Mouse (Mus musculus): ENCODE measurements at regions not wholly inside any gene's neighbourhood (a gene's known extent, or its start where the extent isn't known, plus 50 kb on each side); places are given as distances from the start of the nearest gene placed in this dataset.

DNA sequence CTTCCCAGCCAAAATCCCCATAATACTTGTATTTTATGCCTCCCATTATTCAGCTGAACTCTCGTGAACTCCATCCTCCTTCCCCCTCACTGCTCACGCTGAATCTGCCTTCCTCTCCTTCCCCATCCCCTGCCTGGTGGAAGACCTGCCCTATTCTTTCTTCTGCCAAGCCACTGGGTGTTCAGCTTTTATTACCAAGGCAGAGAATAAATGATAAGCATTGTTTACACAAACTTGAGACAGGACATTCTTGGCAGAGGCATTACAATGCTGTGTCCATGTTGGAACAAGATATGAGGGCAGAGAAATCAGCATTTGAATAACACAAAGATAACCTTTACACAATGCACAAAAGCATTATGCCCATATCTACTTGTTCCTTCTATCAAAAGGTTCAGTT lies 80.2 kb downstream of the Dhrs2 start:
- no peak for DNase-seq

- DNase-seq = no peak
These were observed 91.8 kb downstream of the Dhrs2 start for GRCm38 (mm10) chr14:55313615-55314014.

GRCm38 (mm10) chr14:55323897-55324296 lies 102.1 kb downstream of the Dhrs2 start:
- no peak for DNase-seq

DNA sequence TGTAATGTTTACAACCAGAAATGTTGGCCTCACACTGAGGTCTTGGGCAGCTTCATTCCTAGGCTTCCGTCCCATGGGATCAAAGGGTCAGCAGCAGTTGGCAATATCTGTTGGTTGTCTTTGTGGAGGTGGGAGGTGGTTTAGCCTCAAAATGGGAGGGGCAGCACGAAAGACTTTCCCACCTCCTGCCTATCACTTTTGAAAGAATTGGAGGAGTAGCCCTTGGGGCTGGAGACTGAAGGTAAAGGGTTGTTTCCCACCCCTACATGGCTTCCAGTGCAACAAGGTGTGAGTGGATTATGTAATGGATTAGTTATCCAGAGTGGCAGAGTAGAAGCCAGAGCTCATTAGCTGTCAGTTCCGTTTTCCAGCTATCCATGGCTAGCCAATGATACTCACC lies 102.5 kb downstream of the Dhrs2 start:
- DNase-seq = no peak

- DNase-seq = no peak
These were observed 112.0 kb downstream of the Dhrs2 start for GRCm38 (mm10) chr14:55333812-55334211.

- DNase-seq = no peak
These were observed 112.5 kb downstream of the Dhrs2 start for GRCm38 (mm10) chr14:55334305-55334704.

DNA sequence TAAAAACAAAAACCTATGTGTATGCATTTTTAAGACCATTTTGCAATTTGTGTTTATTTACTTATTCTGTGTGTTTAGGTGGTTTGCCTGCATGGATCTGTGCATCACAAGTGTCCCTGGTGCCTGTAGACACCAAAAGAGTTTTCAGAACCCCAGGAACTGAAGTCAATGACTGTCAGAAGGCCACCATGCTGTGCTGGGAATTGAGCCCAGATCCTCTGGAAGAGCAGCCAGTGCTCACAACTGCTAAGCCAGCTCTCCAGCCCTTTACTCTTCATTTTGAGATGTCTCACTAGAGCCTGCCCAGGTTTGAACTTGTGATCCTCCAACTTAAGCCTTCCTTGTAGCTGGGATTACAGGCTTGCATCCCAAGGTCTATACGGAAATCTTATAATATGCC lies 113.8 kb downstream of the Dhrs2 start:
- DNase-seq = peak in 1 of 2 experiments; percentile 31

- no peak for DNase-seq
These were observed 114.8 kb downstream of the Dhrs2 start for GRCm38 (mm10) chr14:55336451-55337195.

DNA sequence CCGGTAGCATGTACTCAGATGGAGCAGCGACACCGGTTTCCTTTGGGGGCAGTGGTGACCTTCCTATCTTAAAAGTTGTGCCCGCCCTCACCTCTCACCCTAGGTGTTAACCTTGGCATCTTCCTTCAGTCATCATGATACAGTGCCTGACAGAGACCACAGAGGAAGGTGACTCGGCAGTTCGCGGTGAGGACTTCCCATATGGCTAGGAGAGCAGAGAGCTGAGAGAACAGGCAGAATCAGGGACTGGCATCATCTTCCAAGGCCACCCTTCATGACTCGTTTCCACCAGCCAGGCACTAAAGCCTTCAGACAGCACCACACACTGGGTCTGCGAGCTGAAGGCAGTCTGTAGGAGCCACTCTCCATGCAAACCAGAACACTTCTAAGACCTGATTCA lies 116.2 kb downstream of the Dhrs2 start:
- DNase-seq = peak; percentile 35 to 55

- DNase-seq = peak; percentile 38 to 58
These were observed 116.7 kb downstream of the Dhrs2 start for GRCm38 (mm10) chr14:55338500-55338899.

DNA sequence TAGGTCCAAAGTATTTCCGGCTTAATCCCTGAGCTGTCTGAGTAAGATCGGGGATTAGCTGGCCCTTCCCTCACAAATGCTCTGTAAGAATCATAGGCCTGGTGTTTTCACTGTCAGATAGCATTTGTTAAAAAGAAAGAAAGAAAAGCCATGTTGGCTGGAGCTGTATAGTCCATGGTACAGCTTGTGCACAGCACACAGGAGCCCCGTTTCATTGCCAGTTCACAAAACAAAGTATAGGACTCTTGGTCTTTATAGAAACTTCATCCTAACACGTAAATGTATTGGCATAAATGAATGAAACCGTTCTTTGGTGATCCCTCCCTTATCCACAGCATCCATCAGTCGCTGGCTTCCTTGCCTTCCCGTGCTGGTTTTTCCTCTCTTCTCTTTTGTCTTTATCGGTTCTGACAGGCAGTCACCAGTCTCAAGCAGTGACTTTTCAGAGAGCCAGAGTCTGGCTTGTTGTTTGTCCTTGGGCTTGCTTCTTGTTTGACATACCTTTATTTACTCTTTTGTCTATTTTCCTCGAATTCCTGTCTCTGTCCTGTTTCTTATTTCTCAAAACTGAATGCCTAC lies 117.3 kb downstream of the Dhrs2 start:
- no peak for DNase-seq

- peak in 1 of 2 experiments; percentile 29 for DNase-seq
These were observed 121.5 kb downstream of the Dhrs2 start for GRCm38 (mm10) chr14:55343341-55343740.

GRCm38 (mm10) chr14:55343914-55344313 lies 122.1 kb downstream of the Dhrs2 start:
- DNase-seq = no peak

DNA sequence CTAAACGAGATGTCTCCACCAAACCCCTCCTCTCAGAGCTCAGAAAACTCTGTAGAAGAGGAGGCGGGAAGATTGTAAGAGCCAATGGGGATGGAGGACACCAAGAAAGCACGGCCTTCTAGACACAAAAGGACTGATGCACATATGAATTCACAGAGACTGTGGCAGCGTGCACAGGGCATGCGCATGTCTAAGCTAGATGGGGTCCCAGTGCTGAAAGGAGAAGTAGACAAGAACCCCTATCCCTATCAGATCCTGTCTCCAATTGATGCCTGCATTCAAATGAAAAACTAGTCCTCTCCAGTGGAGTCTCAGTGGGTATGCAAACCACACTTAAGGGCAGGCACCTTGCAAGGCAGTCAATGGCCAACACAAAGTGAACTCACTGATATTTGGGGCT lies 123.3 kb downstream of the Dhrs2 start:
- no peak for DNase-seq

DNA sequence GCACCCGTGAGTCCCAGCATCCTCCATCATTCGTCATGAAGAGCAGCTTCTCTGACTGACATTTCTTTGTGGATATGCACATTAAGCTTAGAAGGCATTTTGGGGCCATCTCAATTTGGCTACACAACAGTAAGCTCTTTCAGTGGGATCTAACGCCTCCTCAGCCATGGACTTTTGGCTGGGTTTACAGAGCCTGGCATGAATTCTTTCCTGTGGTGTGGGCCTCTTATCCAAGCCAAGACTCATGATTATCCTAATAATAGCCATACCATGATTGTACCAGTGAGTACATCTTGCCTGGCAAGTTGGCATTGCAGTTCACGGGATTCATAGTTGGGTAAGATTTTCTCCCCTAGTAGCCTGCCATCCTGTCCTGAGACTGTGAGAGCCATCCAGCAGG lies 126.3 kb downstream of the Dhrs2 start:
- peak; percentile 80 to 86 for DNase-seq

DNA sequence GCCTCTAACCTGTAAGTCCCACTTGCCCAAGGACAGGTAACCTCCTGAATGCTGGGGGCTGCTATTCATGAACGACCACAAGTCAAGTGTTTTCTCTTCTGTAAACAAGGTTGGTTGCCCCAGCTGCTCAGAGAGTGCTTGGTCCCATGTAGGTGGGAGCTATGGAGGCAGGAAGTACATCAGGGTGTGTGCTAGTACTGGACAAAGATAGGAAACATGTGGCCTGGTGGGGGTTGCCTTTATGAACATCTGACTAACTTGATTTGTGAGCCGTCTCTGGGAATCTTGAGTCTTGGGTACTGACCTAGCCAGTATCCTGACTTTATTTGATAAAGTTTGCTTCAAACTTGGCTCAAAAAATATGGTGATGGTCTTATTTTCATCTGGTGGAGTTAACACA lies 121.3 kb upstream of the Dhrs4 start:
- no peak for DNase-seq

GRCm38 (mm10) chr14:55358429-55358828 lies 120.1 kb upstream of the Dhrs4 start:
- DNase-seq = no peak

DNA sequence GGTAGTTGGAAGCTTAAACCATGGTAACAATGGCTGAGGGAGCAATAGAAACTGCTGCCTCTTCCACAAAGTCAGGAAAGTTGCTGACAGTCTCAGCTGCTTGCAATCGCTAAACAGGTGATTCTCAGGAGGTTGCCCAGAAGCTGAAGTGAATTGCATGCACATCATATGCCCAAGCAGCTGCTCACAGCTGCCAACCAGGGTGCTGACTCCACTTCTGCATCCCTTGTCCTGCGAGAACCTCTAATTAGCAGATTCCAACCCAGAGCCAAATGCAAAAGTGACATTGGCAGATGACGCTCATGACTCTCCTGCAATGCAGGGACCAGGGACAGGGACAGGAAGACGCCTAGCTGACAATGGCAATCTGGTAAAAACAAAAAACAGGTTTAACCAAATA lies 116.2 kb upstream of the Dhrs4 start:
- no peak for DNase-seq

DNA sequence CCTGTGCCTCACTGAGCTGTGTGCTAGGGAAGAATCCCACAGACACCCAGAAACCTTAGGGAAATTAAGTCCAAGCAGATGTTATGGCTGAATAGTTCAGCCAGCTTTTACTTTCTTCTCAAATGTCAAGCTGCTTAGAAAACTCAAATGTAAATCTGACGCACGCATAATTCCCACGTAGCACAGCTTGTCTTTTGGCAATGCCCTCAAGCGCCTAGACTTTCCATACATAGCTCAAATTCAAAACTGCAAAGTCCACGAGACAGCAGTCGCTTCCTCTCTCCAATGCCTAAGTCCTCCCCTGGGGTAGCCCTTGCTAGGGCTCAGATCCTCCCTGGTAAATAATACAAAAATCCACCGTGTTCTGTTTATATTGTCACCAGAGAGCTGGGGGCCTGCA lies 115.8 kb upstream of the Dhrs4 start:
- DNase-seq = no peak

GRCm38 (mm10) chr14:55370384-55370783 lies 108.2 kb upstream of the Dhrs4 start:
- DNase-seq = no peak

DNA sequence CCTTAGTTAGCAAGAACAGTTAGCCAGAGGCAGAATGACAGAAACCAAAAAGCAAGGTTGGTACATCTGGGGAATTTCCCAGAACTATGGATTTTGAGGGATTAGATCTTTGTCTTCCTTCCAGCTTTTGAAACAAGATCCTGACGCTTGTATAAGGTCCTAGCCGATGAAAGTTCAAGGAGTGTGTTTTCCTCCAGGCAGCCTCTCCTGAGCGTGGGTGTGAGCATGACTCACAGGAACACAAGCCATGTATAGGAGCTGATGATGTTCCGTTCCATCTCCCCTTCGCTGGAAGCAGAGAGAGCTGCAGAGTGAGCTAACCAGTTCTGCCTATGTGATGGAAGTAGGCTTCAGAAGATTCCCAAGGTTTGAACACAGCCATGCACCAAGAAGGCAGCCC lies 105.6 kb upstream of the Dhrs4 start:
- DNase-seq = no peak

DNA sequence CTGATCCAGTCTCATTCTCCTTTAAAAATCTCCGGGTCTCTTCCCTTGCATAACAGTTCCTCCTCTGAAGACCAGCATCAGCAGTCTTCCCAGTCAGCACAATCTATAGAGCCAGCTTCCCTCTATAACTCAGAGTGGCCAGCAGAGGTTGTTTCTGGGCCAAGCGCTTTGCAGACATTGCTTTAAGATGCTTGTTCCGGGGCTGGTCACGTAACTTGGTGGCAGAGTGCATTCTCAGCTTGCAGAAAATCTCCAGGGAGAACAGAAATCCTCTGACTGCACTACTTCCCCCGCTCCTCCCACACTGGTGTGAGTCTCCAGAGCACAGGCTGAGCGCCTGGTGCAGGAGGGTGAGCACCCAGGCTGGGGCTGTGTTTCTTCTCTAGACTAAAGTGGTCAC lies 91.8 kb upstream of the Dhrs4 start:
- peak in 1 of 2 experiments; percentile 6 for DNase-seq

DNA sequence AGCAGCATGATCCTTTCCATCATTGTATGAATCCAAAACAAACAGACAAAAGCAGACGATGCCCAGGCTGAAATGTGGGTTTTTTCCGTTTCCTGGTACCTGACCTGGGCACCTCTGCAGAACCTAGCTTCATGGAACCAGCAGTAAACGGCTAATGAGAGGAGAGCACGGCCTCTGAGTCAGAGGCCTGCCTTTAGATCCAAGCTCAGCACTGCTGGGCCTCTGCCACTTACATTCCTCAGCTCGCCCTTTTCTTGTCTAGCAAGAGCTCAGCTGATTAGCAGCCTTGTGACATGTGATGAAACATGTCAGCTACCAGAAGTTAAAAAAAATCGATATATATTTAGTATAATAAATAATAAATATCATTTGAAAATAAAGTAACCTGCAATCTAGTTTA lies 91.2 kb upstream of the Dhrs4 start:
- DNase-seq = no peak

- DNase-seq = no peak
These were observed 86.2 kb upstream of the Dhrs4 start for GRCm38 (mm10) chr14:55392390-55392789.

DNA sequence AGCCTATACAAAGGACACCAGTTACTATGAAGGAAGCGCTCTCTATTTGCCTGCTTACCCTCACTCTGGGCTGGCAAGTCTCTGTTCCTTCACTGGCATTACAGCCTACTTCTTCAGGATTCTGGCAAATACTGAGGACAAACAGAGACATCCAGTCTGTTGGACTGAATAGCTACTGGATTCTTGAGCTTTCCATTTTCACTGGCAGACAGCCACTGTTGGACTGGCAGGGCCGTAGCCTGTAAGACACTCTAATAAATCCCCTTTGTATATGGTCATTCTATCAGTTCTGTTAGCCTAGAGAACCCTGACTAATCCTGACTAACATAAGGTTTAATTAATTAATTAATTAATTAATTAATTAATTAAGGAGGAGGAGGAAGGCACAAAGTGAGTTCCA lies 72.4 kb upstream of the Dhrs4 start:
- peak in 1 of 2 experiments; percentile 8 for DNase-seq

All from cerebellum, adult 18-20 months (tissue).